In the genomic region with DNA sequence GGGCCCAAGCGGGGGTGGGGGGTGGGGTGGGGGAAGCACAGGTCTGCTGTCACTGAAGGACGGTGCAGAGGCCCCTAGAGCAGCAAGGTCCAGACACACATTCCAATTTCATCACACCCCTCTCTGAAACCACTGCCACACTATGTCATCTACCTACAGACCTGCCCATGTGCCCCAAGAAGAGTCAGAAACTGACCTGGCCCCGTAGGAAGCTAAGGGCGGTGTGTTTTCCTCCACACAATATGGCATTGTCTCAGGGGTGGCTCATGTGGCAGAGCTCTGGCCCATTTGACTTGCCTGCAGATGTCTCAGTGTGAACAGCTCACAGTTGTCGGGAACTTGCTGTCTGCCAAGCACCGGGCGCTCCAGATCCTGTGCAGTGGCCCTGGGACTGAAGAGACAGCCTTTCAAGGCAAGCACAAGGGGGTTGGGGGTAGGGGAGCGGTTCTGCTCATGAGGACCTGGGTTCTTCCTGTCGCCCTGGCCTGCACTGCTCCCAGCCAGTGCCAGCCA, we compare ENCODE assay signal across 9 mouse cellular contexts. TPM values are rescaled to one million over a fixed set of nuclear protein-coding genes. Genes with fewer than 3 reads are reported as not detected.
DNase-seq lines count a peak whose midpoint lies in the region; ATAC-seq and TF ChIP-seq lines count a peak whose summit lies in the region.
"Had no signal": no experiment of that assay in that cellular context is flagged by ENCODE, and none has a peak within 500 bp of the region (broad histone marks: within the 10 kb centered on the region; RNA-seq: fewer than 3 reads in every experiment).

No protein-coding gene starts in this region.

- H3K9ac ChIP-seq in heart, embryonic 15.5 days = no peak overlapping the region

- H3K4me3 ChIP-seq in heart, embryonic 15.5 days = no peak overlapping the region
- H3K4me3 ChIP-seq in layer of hippocampus, adult 2 months = no peak overlapping the region; the same call in 1 of the 2 replicates
- H3K4me3 ChIP-seq: erythroblast, embryonic 14.5 days had no signal

- ATAC-seq in heart, embryonic 15.5 days (replicated peaks; ENCODE audit: insufficient number of reproducible peaks, insufficient read depth, low FRiP score, low read depth) = no peak

- whole genome bisulfite sequencing in heart, embryonic 15.5 days = 41% methylated on average over 9 of the region's 9 CpGs

- no peak for TF ChIP-seq CTCF in layer of hippocampus, adult 2 months (conservative IDR thresholded peaks at IDR 0.05)

- H3K27me3 ChIP-seq in heart, embryonic 15.5 days = no peaks in the 10 kb centered on the region

- H3K4me2 ChIP-seq in heart, embryonic 15.5 days = no peak overlapping the region

- H3K36me3 ChIP-seq in heart, embryonic 15.5 days = peaks cover 9% of the 10 kb centered on the region

- peak overlapping the region; percentile 60 for H3K27ac ChIP-seq in heart, embryonic 15.5 days
- H3K27ac ChIP-seq in layer of hippocampus, adult 2 months = peak overlapping the region; percentile 88

- DNase-seq in cerebellum, postnatal 14 days = peak; percentile 27 to 37
- no peak for DNase-seq in cerebellum, adult 8-10 months
- peak; percentile 47 for DNase-seq in retina, postnatal 1 day
- DNase-seq in retina, embryonic 14.5 days (ENCODE audit: low spot score) = no peak
- DNase-seq in layer of hippocampus, adult 2 months (ENCODE audit: low spot score in 2 of 2) = peak; percentile 57 to 60
- peak; percentile 35 to 48 for DNase-seq in lung, postnatal 4 days
- DNase-seq in embryo, embryonic 9.5 days (ENCODE audit: extremely low spot score) = no peak

- H3K9me3 ChIP-seq in heart, embryonic 15.5 days (replicated peaks) = no peaks in the 10 kb centered on the region

- peaks cover 29% of the 10 kb centered on the region for H3K4me1 ChIP-seq in heart, embryonic 15.5 days (replicated peaks)

RNA-seq across cellular contexts. Expression of a gene that starts 18.5 kb away (rescaled TPM):
- polyA plus RNA-seq in heart, embryonic 15.5 days (2015; fragmentation: Nextera tagmentation; extraction: Ambion mirVana) = 10.7 and 15.3 TPM in 2 replicates
- total RNA-seq in layer of hippocampus, adult 2 months (2021) = 10 to 100 TPM; 42.5 to 50.6 TPM
- polyA plus RNA-seq: erythroblast, embryonic 14.5 days had no signal

RNA-seq across cellular contexts. Expression of a gene that starts 42.0 kb away (rescaled TPM):
- polyA plus RNA-seq in heart, embryonic 15.5 days (2015; fragmentation: Nextera tagmentation; extraction: Ambion mirVana) = 287 and 319 TPM in 2 replicates
- 100 to 1,000 TPM; 250 to 252 TPM for total RNA-seq in layer of hippocampus, adult 2 months (2021)

RNA-seq across cellular contexts. Expression of a gene that starts 42.2 kb away (rescaled TPM):
- polyA plus RNA-seq in heart, embryonic 15.5 days (2015; fragmentation: Nextera tagmentation; extraction: Ambion mirVana) = 2.0 and 2.6 TPM in 2 replicates
- total RNA-seq in layer of hippocampus, adult 2 months (2021) = under 1 TPM; 0.39 to 0.41 TPM
- polyA plus RNA-seq: erythroblast, embryonic 14.5 days had no signal

Comparison
In these comparisons a context has a peak if more than half of its experiments do, and no peak if none do; other contexts are left out.
1. DNase-seq: peak in cerebellum, postnatal 14 days (2 of 2), retina, postnatal 1 day (single experiment), layer of hippocampus, adult 2 months (2 of 2) and lung, postnatal 4 days (2 of 2); none in cerebellum, adult 8-10 months (single experiment), retina, embryonic 14.5 days (single experiment) and embryo, embryonic 9.5 days (single experiment).